Mouse (Mus musculus): ENCODE measurements at regions not wholly inside any gene's neighbourhood (a gene's known extent, or its start where the extent isn't known, plus 50 kb on each side); places are given as distances from the start of the nearest gene placed in this dataset.

DNA sequence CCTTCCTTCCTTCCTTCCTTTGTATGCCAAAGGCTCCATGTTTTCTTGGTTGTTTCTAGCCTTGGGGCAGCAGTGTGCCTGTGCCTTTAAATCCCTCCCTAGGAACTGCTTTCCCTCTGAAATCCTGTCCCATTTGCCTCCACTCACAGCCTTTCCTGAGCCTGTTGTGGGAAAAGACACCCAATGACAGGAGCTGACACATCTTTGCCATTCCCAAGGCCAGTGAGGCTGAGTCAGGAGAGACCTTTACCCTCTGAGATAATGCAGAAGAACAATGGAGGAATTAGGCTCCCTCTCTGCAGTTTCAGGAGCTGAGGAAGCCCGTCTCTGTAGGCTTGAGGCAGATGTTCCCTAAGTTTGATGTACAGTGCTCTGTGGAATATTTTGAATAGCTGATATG lies 480.2 kb downstream of the Rnf144b start:
- no peak for DNase-seq

GRCm38 (mm10) chr13:47611439-47611838 lies 489.0 kb downstream of the Rnf144b start:
- no peak for DNase-seq

DNA sequence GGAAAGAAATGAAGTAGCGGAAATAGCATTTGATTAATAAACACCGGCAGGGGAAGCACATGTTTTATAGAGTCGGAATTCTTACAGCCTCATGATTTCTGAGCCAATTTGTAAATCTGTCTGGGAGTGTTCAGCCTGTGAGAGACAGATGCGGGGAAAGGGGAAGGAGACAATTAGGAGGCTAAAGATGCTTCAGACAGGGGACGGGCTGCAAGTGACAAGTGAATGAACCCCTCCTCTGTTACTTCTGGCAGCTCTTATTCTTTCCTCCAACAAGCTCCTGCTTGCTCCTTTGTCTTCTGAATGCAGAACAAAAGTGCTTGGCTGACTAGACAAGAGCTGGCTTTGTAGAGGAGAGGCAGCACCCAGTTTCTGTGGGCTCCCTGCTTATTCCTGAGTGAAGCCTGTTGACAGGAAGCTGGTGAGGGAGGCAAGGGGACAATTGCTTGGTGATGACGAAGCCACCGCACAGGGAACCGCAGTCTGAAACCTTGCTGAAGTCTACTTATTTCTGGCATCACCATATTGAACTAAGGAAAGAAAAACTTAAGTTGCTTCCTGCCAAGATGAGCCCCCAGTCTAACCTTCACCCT lies 514.2 kb downstream of the Rnf144b start:
- no peak for DNase-seq

GRCm38 (mm10) chr13:47642341-47642740 lies 519.9 kb downstream of the Rnf144b start:
- DNase-seq = no peak

DNA sequence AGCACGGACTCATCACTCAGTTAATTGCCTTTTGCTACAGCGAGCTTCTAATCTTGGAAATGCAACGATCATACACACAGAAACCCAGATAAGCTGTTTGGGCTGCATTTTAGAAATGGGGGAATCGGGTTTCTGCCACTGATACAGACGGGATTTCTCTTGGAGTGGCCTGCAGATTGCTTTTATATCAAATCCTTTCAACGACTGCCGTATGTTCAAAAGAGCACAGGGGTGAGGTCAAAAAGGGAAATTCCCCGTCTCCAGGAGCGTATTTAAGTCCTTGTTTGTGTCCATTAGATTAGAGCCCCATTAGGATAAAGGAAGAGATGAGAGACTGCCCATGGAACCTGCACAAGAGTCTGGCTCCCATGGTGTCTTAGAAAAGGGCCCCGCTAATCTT lies 522.6 kb downstream of the Rnf144b start:
- no peak for DNase-seq

- no peak for DNase-seq
Observed at GRCm38 (mm10) chr13:47647693-47648092, 525.2 kb downstream of the Rnf144b start.

DNA sequence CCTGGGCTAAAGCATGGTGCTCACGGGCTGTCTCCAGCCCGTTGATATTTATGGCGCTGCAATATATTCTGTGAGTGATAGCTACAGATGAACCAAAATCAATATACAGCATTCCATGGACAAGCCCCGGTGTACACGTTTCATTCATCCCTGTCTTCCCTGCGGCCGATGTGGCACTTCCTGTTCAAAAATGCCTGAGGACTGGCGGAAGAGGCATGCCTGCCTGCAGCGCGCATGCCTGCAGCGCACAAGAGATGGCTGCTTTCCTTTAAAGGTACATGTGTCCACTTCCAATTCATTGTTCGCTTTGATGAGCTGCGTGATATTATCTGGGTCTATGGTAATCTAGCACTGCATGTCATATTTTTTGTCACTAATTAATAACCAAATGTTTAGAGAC lies 527.6 kb downstream of the Rnf144b start:
- DNase-seq = no peak

DNA sequence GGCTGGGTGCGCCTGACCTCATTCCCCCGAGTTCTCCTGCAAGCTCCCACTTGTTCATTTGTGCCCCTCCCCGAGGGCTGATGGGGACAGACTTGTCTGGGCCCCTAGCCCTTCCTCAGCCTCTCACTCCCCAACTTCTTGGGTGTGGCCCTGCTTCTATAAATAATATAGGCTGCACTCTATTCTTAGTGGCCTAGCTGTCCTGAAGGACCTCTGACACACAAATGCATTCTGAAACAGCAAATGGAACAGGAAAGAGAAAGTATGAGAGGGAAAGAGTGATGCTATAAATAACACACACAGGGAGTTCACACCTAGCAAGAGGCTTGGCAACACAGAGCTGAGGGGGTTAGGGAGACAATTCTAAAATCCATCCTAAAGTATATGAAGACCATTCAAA lies 544.0 kb downstream of the Rnf144b start:
- DNase-seq = no peak

DNA sequence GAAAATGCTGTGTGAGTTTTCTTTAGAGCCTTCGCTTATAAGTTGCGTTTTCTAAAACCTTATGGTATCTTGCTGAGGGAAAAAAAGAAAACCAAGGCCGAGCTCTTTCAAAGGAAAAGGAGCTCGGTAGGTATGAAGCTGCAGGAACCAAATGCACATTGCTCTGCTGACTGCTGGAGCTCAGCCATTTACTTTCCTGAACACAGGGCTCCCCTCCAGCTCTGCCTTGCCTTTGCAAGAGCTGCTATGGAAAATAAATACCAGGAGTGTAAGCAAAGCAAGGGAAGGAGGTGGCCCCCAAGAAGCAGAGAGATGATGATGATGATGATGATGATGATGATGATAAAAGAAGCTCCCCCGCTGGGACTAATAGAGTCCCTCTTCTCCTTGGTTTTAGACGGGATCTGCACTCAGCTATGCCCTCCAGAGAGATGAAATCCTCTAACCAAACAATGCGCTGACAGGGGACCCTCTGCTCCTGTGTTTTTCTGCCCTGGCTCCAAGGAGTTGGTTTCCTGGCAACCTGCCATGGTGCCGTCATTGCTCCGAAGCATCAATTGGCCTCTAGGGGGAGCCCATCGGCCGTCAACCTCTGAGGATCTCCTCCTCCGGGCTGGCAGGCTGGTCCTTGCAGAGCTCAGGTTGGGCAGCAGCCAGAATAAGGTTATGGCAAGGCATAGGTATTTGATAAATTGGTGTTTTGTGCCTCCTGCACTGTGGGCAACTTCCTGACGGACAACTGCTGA lies 544.7 kb downstream of the Rnf144b start:
- peak; percentile 92 for DNase-seq

- DNase-seq = no peak
Observed at GRCm38 (mm10) chr13:47688131-47688530, 565.7 kb downstream of the Rnf144b start.

- DNase-seq = no peak
Observed at GRCm38 (mm10) chr13:47693815-47694214, 567.2 kb upstream of the Id4 start.

DNA sequence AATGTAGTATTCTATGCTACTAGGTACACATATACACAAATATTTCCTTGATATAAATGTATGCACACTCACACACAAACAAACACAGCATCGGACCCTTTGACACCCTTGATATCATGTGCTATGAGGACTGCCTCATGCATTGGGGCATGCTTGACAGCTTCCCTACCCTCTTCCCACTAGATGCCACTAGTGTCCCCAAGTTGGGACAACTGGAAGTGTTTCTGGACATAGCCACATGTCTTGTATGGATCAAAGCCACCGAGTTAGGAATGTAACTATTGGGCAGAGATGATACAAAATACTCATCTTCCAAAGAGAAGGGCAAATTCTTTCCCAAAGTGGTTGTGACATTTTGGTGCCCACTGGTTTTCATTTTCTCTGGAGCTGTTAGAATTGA lies 565.2 kb upstream of the Id4 start:
- DNase-seq = peak; percentile 3

- no peak for DNase-seq
Observed at GRCm38 (mm10) chr13:47700556-47700955, 560.5 kb upstream of the Id4 start.

DNA sequence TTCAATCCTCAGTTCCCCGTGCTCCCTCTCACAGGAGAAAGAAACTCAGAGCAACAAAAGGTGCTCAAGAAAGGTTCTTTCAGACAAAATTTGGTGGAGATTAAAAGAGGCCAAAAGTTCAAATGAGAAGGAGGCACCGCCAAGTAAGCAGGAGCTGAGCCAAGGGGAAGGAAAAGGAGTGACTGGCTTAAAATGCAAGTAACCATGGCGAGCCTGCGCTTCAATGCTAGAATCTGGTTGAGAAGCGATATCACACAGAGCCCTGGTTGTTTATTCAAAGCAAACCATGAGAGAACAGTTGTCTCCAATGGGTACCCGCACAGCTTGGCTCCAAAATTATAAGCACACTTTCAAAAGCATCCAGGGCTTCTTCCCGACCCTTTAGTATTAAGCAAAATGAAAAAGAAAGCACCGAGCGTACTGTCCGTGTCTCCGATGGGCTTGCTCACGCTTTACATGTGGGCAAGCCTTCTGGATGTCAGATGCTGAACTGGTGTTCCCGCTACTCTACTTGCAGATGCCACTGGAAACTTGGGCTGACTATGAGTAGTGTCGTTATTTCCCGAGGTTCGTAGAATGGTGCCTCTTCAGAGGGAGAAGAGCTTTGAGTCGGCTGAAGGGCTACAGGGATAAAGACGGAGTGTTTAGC lies 552.9 kb upstream of the Id4 start:
- DNase-seq = no peak

DNA sequence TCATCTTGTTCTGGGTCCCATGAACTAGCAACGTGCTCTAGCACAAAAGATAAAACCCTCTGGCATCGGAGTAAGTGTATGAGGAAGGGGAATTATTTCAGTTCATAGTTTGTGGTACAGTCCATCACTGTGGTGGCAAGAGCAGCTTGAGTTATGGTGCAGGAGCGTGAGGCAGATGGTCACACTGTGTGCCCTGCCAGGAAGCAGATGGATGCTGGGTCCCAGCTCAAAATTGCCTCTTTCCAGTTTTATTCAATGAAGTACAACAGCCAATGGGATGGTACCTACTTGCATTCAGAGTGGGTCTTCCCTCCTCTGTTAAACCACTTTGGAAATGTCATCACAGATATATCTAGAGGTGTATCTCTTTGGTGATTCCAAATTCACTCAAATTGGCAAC lies 551.7 kb upstream of the Id4 start:
- no peak for DNase-seq

DNA sequence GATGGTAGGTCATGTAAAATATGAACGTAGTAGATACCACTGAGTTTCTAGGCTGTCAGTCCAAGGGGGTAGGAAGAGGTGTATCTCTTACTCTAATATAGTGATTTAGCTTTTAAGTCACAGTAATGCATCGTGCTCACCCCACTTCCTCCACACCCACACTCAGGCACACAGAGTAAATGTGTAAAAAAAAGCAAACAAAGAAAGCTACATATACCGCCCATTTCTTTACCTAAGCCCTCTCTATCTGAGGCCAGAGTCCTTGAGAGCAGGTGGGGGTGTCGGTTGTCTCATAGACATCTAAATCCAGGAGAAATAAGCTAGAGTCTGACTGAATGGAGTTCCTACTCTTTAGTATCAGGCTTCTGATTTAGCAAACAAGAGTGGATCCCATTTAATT lies 548.5 kb upstream of the Id4 start:
- DNase-seq = no peak

DNA sequence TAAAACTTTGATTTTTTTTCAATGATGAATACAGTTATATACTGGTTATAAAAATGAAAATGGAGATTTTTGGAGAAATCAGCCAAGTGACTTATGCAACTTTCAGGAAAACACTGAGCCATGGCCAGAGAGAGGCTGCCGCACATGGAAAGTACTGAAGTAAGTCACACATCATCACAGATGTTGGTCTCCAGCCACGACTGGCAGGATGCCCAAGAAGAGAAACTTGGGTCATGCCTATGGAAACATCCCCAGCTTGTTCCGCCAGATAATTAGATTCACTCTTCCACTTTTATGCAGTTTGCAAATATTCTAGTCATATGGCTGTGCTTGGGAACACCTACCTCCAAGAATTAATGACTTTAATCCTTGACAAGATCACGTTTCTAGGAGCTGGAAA lies 544.8 kb upstream of the Id4 start:
- peak; percentile 39 for DNase-seq

DNA sequence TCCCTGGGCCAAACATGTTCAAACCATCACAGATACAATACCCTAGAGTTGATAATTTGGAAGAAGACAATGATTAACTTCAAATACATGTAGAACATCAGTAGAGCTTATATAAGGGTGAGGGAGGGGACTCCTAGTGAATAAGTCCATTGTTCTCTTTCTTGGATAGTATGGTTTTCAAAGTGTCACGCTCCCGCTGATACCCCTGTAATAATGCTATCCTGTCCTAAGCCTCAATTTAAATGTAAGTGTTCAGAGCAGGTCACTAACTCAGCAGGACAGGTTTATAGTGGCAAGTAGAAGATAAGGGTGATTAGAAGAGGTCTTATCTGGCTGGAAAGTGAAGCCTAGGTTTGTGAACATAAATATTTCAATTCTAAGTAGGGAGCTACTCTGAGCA lies 540.4 kb upstream of the Id4 start:
- DNase-seq = no peak

DNA sequence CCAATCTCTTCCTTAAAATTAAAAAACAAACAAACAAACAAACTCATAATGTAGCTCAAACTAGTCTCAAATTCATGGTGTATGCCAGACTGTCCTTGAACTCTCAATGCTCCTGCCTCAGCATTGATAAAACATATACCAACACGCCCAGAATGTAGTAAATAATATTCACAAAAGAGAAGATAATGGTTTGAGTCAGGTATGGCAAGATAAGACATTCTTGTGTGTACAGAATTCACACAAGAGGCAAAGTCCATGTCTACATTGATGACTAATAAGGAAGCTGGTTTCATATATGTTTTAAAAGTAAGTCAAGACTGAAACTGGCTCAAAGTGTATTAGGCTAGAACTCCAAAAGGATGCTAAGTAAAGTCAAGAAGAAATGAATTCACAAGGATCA lies 526.6 kb upstream of the Id4 start:
- DNase-seq = no peak

DNA sequence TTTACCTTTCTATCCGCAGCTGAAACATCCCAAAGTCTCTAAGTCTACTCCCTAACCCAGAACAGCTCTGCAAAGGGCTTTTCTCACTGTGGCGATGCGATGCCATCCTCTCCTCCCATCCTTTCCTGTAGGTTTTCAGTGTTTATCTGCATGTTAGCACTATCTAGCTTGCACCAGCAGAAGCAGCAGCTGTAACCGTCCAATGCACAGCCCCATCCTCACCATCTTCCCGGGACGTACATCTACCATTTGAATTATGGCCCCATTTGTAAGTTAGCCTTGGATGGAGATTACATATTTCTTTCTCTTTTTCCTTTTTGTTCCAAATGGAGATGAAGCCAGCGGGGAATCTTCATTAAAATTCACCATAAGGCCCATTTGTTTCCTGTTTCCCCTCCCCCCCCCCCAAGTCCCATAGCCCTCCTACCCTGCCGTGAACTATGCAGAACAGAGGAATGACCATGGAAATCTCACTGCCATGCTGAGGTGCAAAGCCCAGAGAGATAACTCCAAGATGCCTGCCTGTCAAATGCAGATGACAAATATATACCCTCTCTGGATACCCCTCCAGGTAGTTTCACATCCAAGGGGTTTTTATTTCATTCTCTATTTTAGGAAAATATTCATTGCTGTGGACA lies 525.5 kb upstream of the Id4 start:
- no peak for DNase-seq

DNA sequence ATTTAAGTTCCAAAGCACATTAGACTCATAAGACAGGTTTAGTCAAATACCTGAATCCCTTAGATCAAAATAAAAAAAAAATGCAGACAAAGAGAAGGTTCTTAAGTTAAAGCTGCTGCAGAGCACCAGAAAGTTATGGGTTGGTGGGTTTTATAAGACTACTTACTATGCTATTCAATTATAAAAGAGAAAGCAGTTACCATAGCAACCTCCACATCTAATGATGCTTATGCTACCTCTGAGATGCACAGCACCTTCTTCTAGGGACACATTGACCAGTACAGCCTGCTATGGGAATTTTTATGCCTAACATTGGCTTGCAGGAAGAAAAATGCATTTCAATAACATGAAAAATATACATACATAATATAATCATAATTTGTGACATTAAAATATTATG lies 512.1 kb upstream of the Id4 start:
- DNase-seq = no peak

GRCm38 (mm10) chr13:47751033-47751432 lies 510.0 kb upstream of the Id4 start:
- DNase-seq = no peak

DNA sequence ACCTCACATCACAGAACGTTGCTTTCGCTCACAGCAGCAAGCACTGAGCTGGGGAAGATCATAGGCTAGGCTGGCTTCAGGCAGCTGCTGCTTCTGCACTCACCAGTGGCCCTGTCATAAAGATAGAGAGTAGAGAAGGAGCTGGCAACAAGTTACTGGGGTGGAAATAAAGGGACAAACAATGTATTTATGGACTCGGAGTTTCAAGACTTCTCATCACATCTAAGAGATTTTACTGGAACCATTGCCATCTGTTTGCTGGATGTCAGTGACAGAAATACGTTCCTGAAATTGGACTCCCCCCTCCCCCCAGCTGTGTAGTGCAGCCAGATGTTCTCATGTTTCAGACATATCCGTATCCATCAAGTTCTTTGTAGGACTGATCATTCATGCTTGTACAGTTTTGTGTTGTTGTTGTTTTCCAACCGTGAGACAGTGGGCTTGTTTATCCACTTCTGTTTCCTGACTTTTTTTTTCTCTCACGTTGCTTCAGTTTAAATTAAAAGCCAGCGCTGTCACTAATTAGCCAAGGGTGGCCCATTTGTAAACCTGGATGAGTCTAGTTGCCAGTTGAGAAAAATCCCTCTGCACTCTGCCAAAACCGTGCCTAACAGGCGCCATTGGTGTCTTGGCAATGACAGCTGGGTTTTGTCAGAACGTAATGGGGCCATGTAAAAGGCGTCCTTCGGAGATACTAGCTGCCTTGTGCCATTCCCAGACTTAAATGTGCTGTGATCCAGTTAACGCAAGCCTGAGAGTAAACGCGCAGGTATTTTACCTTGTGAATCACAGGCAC lies 496.0 kb upstream of the Id4 start:
- DNase-seq = no peak

Data from lung, postnatal 36 days (tissue).